Mouse (Mus musculus): Measurements from ENCODE around the gene Opcml.

DNA sequence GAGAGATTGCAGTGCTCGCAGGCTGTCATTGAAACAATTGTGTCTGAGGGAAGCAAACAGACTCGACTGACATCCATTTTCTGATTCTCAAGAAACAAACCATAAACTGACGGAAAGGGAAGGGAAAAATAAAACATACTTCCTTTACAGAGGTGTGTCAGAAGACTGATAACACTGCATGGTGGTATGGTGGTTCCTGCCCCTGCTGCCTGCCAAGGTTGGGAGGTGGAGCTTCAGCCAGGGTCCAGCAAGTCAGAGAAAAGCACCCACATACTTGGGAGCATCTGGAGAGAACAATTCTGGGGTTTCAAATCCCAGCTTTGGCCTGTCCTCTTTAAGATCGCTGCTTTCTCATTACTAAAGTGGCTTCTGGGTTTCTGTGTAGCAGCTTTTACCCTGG, 201.0 kb downstream of the Opcml start:
- no peak for TF ChIP-seq CTCF (IDR thresholded peaks at IDR 0.05)
- no peak for TF ChIP-seq EP300 (IDR thresholded peaks at IDR 0.05; ENCODE audit: insufficient read depth, low read depth, low read length)
- no peak for TF ChIP-seq POLR2A (IDR thresholded peaks at IDR 0.05; ENCODE audit: insufficient read depth, low read depth, low read length)
